Mouse (Mus musculus) kidney, adult 18-20 months (tissue): ENCODE results near the gene Cd5.
A peak's percentile ranks its signal among the peaks of the same experiment; 100 is the strongest.

Experiments used
- DNase-seq: peaks from one replicate; pipeline ENCODE4 v3.0.0; 2021

The Cd5 gene

DNA sequence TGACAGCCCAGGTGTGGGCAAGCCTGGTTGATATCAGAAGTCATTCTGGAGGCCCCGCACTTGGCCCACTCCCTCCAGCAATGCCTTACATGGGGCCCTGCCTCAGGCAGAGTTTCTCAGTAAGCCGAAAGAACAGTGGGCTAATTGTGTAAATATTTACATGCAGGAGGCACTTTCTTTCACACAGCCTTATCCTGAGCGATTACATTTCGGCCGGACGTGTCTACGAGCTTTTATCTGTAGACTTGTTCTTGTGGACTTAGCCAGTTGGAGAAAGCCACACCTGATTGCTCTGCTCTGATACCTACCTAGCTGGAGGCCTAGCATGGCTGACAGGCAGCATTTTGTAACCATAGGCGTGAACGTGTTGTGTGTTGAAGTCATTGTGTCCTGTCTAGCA lies 39.0 kb downstream of the Cd5 start:
- no peak for DNase-seq

DNA sequence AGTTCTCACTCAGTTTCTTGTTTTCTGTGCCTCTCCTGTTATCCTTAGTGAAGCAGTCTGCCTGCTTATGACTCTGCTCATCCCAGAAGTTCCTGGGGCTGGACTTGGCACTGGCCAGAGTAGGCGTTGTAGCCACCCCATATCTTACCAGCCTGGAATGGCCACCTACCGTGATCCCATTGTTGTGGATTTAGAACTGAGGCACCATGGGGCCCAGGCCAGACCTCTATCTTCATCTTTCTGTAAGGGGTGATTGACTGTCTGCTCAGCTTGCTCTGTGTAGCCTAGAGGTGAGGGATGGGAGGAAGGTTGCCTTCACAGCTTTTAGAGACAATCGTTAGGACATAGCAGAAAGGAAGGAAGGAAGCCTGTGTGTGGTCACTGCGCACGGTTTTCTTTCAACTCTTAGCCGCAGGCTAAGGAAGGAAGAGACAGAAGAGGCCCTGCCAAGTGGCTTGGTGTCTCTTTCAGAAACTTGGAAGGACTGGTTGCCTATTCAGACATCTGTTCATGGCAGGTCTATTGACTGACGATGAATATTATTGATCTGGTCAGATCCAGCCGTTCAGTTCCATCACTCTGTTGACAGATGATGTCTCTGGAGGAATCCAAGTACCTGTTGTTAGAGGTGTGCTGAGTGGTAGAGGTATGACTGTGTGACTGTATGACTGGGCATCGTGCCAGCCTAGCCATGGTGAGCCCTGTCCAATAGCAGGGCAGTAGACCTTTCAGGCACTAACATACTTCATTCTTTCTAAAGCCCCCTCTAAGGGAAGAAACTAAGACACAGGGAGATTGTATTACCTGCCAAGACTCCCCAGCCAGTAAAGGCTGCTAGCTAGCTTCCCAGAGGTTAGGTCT lies 40.4 kb downstream of the Cd5 start:
- no peak for DNase-seq

DNA sequence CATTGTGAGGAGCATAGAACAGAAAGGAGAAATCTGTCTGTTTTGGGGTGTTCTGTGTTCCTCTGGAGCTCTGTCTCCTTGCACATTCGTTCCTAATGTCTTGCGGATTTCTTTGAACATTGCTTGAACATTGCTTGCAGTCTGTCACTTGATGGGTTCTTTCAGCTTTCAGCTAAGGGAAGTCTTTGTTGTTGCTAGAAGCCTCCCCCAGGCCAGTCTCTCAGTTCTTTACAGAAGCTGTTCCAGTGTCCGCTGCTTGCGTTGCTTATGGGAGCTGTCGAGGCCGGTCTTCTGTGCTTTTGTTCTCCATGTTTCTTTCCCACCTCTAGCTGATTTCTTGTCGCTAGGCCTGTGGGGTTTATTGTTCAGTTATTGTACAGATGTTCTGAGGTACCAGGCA lies 43.0 kb downstream of the Cd5 start:
- DNase-seq: no peak

DNA sequence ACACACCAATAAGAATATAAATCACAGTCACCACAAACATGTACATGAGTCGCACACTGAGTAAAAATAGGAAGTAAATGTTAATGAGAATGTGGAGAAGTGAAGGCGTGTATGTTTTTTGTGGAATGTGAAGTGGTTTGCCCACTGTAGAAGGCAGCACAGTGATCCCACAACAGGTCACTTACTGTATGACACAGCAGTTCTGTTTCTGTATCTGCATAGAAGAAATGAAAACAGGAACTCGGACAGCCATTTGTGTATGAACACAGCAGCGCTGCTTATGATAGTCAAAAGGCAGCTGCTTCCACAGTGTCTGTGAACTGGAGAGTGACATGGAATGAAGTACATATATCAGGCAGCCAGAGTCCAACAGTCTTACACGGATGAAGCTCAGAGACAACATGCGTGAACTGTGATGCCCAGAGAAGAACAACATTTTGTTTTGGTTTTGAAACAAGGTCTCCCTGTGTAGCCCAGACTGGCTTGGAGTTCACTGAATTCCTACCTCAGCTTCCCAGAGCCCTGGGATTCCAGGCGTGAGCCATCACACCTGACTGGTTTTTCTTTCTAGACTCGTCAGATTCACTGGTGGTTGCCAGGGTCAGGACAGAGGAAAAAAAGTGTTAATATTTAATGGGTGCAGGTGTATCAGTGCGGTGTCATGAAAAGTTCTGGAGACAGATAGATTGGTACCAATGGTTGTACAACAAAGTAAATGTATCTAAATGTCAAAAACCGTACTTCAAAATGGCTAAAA lies 44.7 kb downstream of the Cd5 start:
- DNase-seq: peak; percentile 32

DNA sequence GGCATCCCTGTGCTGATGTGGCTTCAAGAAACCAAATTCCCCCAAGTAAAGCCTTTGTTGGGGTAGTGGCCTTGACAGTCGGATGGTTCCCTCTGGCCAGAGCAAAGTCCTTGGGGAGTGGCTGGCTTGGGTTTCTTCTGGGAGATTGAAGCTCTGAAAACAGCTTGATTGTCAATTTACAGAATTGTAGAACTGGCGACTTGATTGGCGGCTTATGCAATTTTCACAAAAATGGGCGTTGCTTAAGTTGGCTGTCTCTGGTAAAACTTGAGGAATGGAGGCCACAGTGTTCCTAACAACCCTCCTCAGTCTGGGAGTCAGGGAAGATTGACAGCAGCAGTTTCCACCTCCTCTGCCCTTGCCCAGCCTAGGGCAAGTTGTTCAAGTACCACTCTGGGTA lies 46.4 kb downstream of the Cd5 start:
- no peak for DNase-seq

DNA sequence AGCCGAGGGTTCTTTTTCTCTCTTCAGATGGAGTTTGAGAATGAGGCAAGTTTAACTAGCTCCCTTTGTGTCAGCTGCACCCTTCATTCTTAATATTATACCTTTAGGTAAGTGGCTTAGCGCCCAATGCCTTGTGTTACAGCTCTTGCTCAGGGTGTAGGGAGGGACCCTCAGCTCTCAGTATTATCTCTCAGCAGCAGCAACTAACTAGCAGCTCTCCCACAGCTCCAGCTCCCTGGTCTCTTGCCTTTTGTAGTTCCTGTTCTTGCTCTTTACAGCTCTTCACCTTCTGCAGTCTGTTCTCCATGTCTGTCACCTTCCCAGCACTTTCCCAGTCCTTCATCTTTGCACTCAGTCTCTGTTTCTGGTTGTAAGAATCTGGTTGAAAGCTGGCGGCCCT lies 47.1 kb downstream of the Cd5 start:
- no peak for DNase-seq

DNA sequence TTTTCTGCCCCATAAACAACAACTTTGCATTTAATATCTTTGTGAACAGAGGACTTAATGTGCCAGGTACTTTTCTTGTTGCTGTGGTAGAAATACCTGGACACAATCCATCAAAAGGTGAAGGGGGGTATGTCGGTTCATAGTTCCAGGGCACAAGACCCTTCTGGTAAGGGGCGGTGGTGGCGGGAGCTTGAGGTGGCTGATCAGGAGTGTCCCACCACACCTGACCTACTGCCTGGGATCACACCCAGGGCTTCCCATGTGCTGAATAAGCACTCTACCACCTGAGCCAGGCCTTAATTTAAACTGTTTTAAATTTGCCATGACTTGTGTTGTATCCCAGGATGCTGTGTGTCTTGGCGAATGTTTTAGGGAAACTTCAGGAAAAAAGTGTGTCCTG lies 47.7 kb downstream of the Cd5 start:
- DNase-seq: no peak

DNA sequence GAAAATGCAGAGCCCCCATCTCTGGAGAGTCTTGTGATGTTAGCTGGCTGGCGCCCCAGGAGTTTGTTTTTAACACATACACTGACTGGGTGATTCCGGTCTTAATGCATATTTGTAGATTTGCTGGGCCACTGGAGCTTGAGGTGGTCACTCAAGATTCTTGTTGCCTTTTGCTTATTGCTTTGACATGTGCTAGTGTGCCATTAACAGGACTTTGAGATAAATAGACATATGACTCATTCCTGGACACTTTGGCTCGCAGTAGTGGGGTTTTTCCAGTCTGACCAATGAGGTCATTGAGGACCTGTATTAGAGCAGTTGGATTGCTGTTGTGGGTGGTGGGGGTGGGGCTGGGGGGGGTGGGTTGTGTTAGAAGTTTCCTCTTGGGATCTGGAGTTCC lies 48.5 kb downstream of the Cd5 start:
- peak; percentile 43 for DNase-seq

DNA sequence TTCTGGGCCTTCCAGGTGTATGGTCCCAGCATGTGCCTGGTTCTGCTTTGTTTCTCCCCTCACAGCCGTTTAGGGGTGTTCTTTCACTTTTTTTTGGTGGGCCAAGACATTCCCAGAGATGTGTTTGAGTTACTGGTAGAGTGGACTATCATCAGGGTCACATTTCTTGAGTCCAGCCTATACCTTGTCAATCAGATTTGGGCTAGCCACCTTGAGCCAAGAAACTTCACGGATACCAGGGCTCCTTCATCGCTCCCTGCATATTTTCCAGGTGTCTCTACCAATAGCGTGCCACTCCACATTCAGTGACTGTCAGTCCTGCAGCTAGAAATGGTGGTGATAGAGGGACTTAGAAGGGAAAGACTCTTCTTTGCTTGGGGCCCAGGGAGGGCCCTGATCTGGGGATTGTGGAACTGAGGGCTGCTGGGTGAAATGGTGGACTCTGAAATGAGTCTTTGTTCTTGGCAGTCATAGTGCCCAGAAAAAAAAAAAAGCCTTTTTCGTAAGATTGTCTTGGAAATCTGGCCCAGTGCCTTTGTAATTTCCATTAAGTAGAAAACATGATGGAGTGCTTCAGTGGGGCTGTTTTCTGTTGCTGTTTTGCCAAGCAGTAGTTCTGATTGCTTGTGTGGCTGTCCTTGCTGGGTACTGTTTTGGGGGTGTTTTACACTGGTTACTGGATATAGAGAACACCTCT lies 49.2 kb downstream of the Cd5 start:
- peak; percentile 33 for DNase-seq

DNA sequence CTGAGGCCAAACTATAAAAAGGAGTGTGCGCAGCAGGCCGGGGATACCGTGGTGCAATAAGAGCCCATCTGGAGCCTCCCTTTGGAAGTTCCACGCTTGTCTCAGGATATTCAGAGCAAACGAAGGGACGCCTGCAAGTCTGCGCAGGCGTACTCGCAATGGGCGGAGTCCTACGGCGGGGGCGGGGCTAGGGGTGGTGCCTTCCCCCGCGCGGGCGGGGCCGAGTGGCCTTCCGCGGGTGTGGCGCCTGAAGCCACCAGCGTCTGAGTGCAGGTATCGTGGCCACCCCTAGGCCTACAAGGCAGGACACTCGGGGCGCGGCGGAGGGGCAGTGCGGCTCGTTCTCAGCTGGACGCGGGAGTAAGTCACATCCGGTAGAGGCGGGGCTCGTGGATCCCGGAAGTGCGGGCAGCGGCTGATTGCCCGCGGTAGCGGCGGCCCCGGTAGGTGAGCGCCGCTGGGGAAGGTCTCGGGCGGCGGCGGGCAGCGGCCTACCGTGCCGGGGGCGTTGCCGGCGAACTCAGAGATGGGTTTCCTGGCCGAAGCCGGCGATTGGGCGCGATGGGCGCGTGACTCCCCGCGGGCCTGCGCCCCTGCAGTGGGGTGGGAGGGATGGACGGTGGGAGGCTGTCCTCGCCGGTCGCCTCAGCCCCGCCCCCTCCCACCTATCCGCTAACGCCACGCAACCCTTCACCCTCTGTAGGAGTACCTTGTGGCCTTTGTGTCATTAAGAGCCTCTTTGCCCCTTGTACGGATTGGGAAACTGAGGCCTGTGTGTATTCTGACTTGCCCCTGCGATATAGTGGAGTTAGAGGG lies 50.1 kb downstream of the Cd5 start, which contains the start of gene Vps37c:
Gene Vps37c, plus strand, starts transcription at position 199 of the 816 bp plus-strand sequence.
- peak; percentile 97 for DNase-seq

DNA sequence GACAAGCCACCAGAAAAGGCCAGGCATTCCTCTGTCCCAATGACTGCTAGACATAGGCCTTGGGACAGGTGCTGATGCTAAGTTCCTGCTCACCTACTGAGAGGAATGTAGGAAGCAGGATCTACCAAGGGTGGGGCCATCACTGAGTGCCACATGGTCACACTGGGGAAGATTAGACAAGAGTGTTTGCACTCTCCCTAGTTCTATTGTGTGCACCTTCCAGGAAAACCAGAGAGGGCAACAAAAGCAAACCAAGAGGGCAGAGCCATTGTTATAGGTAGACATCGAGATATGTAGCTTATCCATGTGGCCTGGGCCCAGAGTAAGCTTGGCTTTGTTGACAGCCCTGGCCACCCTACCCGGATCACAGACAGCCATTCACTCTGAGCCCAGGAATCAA lies 53.1 kb downstream of the Cd5 start:
- DNase-seq: no peak

DNA sequence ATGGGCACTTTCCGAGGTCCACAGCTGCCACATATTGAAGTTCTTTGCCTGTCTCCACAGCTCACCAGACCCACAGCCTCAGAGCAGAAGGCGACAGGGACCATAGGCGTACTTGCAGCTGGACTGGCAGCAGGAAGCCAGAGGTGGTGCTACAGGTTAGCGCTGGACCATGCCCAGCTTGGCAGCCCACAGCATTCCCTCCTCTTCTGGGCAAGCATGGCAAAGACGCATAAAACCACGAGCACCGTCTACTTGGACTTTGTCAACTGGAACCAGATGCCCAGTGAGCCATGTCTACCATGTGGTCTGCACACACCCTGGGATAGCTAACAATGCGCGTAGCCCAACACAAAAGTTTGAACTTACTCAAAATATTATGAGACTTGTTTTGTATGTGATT lies 53.7 kb downstream of the Cd5 start:
- DNase-seq: peak; percentile 62

DNA sequence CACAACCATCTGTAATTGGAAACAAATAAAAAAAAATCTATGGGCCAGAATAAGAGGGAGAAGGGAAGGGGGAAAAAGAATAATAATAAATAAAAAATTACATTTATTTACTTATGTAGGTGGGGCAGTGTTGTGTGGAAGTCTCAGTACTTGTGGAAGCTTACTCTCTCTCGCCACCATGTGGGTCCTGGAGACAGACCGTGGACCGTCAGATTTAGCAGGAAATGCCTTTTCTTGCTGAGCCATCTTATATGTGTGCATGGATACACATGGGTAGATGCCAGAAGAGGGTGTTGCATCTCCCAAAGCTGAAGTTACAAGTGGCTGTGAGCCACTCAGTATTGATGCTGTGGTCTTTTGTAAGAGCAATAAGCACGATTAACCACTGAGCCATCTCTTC lies 57.2 kb downstream of the Cd5 start:
- no peak for DNase-seq

DNA sequence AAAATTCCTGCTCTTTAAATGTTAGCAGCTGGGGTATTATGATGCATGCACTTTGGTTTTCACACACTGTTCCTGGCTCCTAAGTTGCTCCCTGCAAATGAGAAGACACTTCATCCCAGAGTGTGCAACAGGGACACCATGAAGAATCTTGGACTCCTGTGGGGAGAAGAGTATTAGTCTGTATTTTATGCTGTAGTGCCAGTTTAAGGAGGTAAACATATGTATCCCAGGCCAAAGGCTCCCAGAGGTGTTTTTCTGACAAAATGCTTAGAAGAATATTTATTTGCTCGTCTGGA lies 60.1 kb downstream of the Cd5 start:
- DNase-seq: no peak

DNA sequence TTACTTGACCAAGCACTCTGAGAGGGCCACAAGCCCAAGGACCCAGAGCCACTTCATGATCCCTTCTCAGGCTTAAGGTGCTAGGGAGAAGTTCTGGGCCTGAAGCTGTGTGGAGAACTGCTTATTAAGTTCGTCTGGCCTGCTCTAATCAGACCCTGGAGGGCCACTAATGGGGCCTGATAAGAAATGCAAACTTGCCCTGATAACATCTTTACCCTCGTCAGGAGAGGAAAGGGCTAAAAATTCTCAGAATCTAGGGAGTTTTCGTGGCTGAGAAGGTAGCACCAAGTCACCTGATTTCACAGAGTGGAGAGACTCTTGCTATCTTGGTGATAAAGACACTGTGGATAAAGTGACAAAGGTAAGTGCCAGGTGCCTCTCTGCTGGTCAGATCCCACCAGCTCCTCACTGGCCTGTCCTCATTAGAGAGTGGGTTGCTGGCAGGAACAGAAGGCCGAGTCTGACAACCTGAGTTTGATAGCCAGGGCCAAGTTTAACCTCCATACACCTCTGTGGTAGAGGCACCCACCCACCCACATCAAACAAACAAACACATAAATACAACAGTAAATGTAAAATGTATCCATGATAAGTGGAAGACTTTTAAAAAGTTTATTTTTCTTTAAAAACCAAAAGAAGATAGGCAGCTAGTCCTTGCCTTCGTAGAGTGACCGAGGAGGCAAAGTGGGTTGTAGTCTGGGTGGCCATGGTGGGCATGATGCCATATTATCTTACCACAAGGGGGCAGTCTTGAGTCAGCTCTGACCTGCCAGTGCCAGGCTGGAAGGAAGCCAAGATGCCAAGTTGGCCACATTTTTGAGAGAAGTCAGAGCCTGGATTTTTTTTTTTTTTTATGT lies 60.7 kb downstream of the Cd5 start, which contains the start of gene Pga5:
Gene Pga5, minus strand, starts transcription at position 157 of the 857 bp plus-strand sequence.
- peak; percentile 87 for DNase-seq

DNA sequence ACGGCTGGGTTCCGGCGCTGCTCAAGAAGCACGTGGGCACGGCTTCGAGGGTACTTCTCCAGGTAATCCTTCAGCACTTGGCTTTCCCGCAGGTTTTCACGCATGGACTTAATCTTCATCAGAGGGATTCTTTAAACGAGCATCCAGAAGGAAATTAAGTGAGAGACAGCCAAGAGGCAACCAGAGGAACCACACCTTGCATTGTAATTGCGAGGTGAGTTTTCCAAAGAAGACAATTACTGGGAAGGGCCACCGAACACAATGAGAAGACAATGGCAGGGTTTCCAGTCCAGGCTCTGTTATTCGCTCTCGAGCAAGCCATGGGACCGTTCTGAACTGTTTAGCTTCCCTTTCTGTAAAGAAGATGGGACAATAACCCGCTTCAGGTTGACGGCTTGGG lies 62.1 kb downstream of the Cd5 start:
- no peak for DNase-seq

DNA sequence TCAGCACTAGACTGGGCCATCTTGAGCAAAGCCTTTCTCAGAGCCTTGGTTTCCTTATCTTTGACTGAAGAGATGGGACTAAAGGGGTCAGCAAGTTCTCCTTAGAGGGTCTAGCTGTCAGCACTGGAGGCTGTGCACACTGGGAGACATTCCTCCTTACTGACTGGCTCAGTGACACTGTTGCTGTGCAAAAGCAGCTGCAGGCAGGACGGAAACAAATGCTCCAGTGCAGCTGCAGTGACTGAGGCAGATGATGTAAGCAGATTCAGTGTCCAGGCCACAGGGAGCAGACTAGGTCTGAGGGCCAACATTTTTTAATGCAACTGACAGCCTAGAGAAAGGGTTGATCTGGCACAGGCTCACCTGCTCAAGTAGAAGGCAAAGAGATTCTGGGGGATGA lies 65.5 kb downstream of the Cd5 start:
- no peak for DNase-seq

DNA sequence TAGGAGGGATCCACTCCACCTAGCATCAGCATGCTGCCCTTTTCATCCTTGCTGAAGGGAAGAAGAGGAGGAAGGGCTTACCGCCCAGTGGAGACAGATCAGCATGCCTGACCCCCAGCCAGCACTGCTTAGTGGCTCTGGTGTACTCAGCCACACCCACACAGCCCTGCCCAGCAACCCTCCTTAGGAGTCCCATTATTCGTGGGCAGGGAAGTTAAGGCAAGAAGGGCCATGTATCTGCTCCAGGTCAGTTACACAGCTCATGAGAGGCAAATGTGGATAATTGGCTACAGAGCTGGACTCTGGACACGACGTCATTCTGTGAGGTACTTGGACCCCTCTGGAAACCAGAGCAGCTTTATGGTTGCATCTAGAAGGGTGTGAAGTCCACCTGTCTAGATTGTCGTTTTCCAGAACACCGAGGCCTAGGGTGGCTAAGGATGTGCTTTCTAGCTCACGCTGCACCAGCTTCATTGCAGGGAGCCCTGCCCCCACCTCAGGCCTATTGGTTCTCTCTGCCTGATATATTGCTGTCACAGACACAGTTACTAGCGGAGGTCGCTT lies 66.9 kb downstream of the Cd5 start:
- no peak for DNase-seq

DNA sequence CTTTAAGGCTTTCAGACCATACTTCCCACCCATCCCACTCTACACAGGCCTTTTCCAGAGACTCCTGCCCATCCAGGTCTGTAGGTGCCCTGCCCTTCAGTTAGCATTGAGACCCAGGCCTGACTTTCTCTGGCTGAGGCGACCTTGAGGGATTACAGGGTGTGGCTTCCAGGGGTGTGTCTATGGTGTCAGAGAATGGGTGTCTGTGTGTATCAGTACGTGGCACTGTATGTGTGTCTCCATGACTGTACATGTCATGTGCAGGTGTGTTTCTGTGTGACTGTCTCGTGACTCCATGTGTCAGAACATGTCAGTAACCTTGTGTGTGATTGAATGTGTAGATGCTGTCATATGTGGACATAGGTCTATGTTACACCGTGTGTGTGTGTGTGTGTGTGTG lies 67.5 kb downstream of the Cd5 start:
- DNase-seq: no peak
